Comparison of ENCODE assay signal across 29 mouse cellular contexts in the genomic region with DNA sequence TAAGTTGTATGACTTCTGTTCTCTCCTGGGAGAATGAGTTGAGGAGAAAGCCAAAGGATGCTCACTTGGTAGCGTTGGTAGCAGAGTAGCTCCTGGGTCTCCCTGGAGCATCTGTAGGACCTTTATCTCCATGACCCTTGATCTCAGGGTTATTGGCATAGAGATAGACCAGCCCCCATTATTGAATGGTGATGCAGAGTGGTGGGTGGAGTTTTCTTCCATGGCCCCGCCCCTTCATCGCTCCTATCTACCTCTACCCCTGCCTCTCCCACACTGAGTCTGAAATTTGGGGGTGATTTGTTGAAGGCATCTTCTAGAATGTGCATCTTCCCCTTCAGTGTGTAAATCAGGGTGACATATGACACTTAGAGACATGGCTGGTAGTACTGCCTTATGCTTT. TPM values are rescaled to one million over a fixed set of nuclear protein-coding genes. Genes with fewer than 3 reads are reported as not detected.
A peak's percentile ranks its signal among the peaks of the same experiment; 100 is the strongest.
DNase-seq lines count a peak whose midpoint lies in the region; ATAC-seq and TF ChIP-seq lines count a peak whose summit lies in the region.
"Had no signal": no experiment of that assay in that cellular context is flagged by ENCODE, and none has a peak within 500 bp of the region (broad histone marks: within the 10 kb centered on the region; RNA-seq: fewer than 3 reads in every experiment).

No protein-coding gene starts in this region.

- no peaks in the 10 kb centered on the region for H3K27me3 ChIP-seq in liver, adult 2 months (ENCODE audit: control insufficient read depth, insufficient read depth, low read length)
- H3K27me3 ChIP-seq in neural tube, embryonic 11.5 days (ENCODE audit: control insufficient read depth, insufficient read depth, low read length) = no peaks in the 10 kb centered on the region
- no peaks in the 10 kb centered on the region for H3K27me3 ChIP-seq in neural tube, embryonic 15.5 days (replicated peaks)
- H3K27me3 ChIP-seq: forebrain, embryonic 15.5 days; heart, embryonic 12.5 days; liver, embryonic 13.5 days had no signal

- no peaks in the 10 kb centered on the region for H3K9me3 ChIP-seq in neural tube, embryonic 11.5 days (ENCODE audit: control insufficient read depth, low read length)
- no peaks in the 10 kb centered on the region for H3K9me3 ChIP-seq in neural tube, embryonic 15.5 days (replicated peaks)
- H3K9me3 ChIP-seq: forebrain, embryonic 15.5 days; G1E; heart, embryonic 12.5 days; liver, embryonic 13.5 days had no signal

- no peak for TF ChIP-seq POLR2A in liver, adult 2 months (IDR thresholded peaks at IDR 0.05; ENCODE audit: extremely low read depth, insufficient read depth, low read length)

- H3K9ac ChIP-seq in liver, adult 2 months (ENCODE audit: low read depth, low read length) = no peak overlapping the region
- no peak overlapping the region for H3K9ac ChIP-seq in neural tube, embryonic 11.5 days (ENCODE audit: low read length)
- H3K9ac ChIP-seq in neural tube, embryonic 15.5 days (replicated peaks) = no peak overlapping the region
- H3K9ac ChIP-seq: forebrain, embryonic 15.5 days; heart, embryonic 12.5 days; liver, embryonic 13.5 days had no signal

- intact Hi-C loops in gastrocnemius, adult 2 months (cut with DNase I) = no loop called here

- H3K4me3 ChIP-seq in gastrocnemius, adult 2 months = no peak overlapping the region
- no peak overlapping the region for H3K4me3 ChIP-seq in liver, adult 2 months (ENCODE audit: insufficient read depth, low read depth, low read length)
- no peak overlapping the region for H3K4me3 ChIP-seq in neural tube, embryonic 11.5 days (ENCODE audit: low read depth, low read length)
- no peak overlapping the region for H3K4me3 ChIP-seq in neural tube, embryonic 15.5 days (replicated peaks)
- H3K4me3 ChIP-seq: forebrain, embryonic 15.5 days; heart, adult 2 months; heart, embryonic 12.5 days; liver, embryonic 13.5 days had no signal

- no peaks in the 10 kb centered on the region for H3K36me3 ChIP-seq in liver, adult 2 months (ENCODE audit: control insufficient read depth, insufficient read depth, low read length)
- H3K36me3 ChIP-seq in neural tube, embryonic 11.5 days (ENCODE audit: control insufficient read depth, insufficient read depth, low read length) = peaks cover 17% of the 10 kb centered on the region
- H3K36me3 ChIP-seq in neural tube, embryonic 15.5 days = peaks cover 70% of the 10 kb centered on the region

- no peak overlapping the region for H3K4me2 ChIP-seq in neural tube, embryonic 11.5 days (ENCODE audit: low read depth)
- no peak overlapping the region for H3K4me2 ChIP-seq in neural tube, embryonic 15.5 days
- H3K4me2 ChIP-seq: forebrain, embryonic 15.5 days; heart, embryonic 12.5 days; liver, embryonic 13.5 days had no signal

- WGBS in liver, adult 2 months = 39% methylated on average over 3 of the region's 3 CpGs
- WGBS in neural tube, embryonic 11.5 days = 87% methylated on average over 3 of the region's 3 CpGs
- WGBS in neural tube, embryonic 15.5 days = 86% methylated on average over 3 of the region's 3 CpGs

- no peaks in the 10 kb centered on the region for H3K4me1 ChIP-seq in liver, adult 2 months (ENCODE audit: control insufficient read depth, insufficient read depth, low read length)
- H3K4me1 ChIP-seq in neural tube, embryonic 11.5 days (ENCODE audit: control insufficient read depth, insufficient read depth, low read length) = peaks cover 16% of the 10 kb centered on the region
- H3K4me1 ChIP-seq in neural tube, embryonic 15.5 days = peaks cover 12% of the 10 kb centered on the region

- TF ChIP-seq CTCF in gastrocnemius, adult 2 months (IDR thresholded peaks at IDR 0.05) = no peak
- TF ChIP-seq CTCF in liver, adult 2 months (IDR thresholded peaks at IDR 0.05; ENCODE audit: low read depth, low read length) = no peak

- peak; percentile 1; the same call in 1 of the 2 replicates for ATAC-seq in neural tube, embryonic 11.5 days (ENCODE audit: insufficient read depth, low FRiP score, low TSS enrichment)
- no peak for ATAC-seq in neural tube, embryonic 15.5 days (ENCODE audit: low FRiP score)
- no peak for ATAC-seq in megakaryocyte progenitor cell, adult 5-6 weeks (replicated peaks; ENCODE audit: poor library complexity)
- ATAC-seq: forebrain, embryonic 15.5 days; intestine, postnatal 0 days had no signal

- H3K79me2 ChIP-seq in liver, adult 2 months (ENCODE audit: control insufficient read depth, insufficient read depth, low read length) = no peaks in the 10 kb centered on the region; the same call in 1 of the 2 replicates

- H3K27ac ChIP-seq in gastrocnemius, adult 2 months = peak overlapping the region; percentile 58; the same call in 1 of the 2 replicates
- H3K27ac ChIP-seq in liver, adult 2 months (replicated peaks; ENCODE audit: insufficient read depth, low read depth, low read length) = no peak overlapping the region
- H3K27ac ChIP-seq in neural tube, embryonic 11.5 days (ENCODE audit: low read depth, low read length) = no peak overlapping the region; the same call in 1 of the 2 replicates
- no peak overlapping the region for H3K27ac ChIP-seq in neural tube, embryonic 15.5 days (replicated peaks)
- H3K27ac ChIP-seq: forebrain, embryonic 15.5 days; heart, adult 2 months; liver, embryonic 13.5 days; macrophage; stomach, postnatal 0 days had no signal

- no peak for DNase-seq in gastrocnemius, adult 2 months
- no peak for DNase-seq in gastrocnemius, postnatal 4 days (ENCODE audit: low spot score in 2 of 2)
- peak; percentile 40 for DNase-seq in liver, adult 2 months (ENCODE audit: extremely low read depth, low read depth, low spot score)
- DNase-seq in liver = no peak
- DNase-seq in neural tube, embryonic 11.5 days (ENCODE audit: low spot score) = no peak
- DNase-seq: adrenal gland, postnatal 14 days; cerebellum, adult 11 months; cerebellum, adult 9-10 months; cerebellum, postnatal 36 days; gastrocnemius, postnatal 36 days; heart, adult 2 months; heart, postnatal 4 days; kidney, adult 9 months; kidney, postnatal 10 days; layer of hippocampus, postnatal 36 days; liver, embryonic 13.5 days; lung, adult 2 months; right cerebral cortex, adult 18-20 months; right cerebral cortex, postnatal 4 days; thymus, adult 18-20 months; thymus, postnatal 25 days had no signal

RNA-seq across cellular contexts. Expression of a gene that starts 9.8 kb away (rescaled TPM):
- over 10,000 TPM in 1 of 2 experiments, 1,000 to 10,000 TPM in 1; 9,742 to 11,894 TPM for total RNA-seq in gastrocnemius, adult 2 months (2021)
- total RNA-seq in gastrocnemius, postnatal 4 days (2021) = 1,000 to 10,000 TPM; 5,945 to 6,079 TPM
- 1,072 and 1,474 TPM in 2 replicates for total RNA-seq in liver, adult 2 months (2014; rRNA removed)
- 2,601 and 2,951 TPM in 2 replicates for polyA plus RNA-seq in liver, adult 2 months (2012; rRNA removed)
- polyA plus RNA-seq in neural tube, embryonic 11.5 days (2014; fragmentation: Nextera tagmentation; extraction: Ambion mirVana) = 2,338 and 2,354 TPM in 2 replicates
- polyA plus RNA-seq in neural tube, embryonic 15.5 days (2015; fragmentation: Nextera tagmentation; extraction: Ambion mirVana) = 1,563 and 1,690 TPM in 2 replicates
- total RNA-seq in megakaryocyte progenitor cell, adult 5-6 weeks (2015) = 3,979 and 4,068 TPM in 2 replicates
- total RNA-seq in megakaryocyte progenitor cell, adult 5-6 weeks (2017) = 1,418 and 1,569 TPM in 2 replicates

RNA-seq across cellular contexts. Expression of a gene that starts 11.4 kb away (rescaled TPM):
- total RNA-seq in gastrocnemius, adult 2 months (2021) = 1 to 10 TPM; 7.8 to 9.4 TPM
- total RNA-seq in gastrocnemius, postnatal 4 days (2021) = 100 to 1,000 TPM in 1 of 2 experiments, 10 to 100 TPM in 1; 90.6 to 108 TPM
- 2.5 and 2.6 TPM in 2 replicates for total RNA-seq in liver, adult 2 months (2014; rRNA removed)
- 7.5 and 9.9 TPM in 2 replicates for polyA plus RNA-seq in liver, adult 2 months (2012; rRNA removed)
- 13.8 and 16.5 TPM in 2 replicates for polyA plus RNA-seq in neural tube, embryonic 11.5 days (2014; fragmentation: Nextera tagmentation; extraction: Ambion mirVana)
- 20.1 and 24.6 TPM in 2 replicates for polyA plus RNA-seq in neural tube, embryonic 15.5 days (2015; fragmentation: Nextera tagmentation; extraction: Ambion mirVana)
- 14.3 and 18.1 TPM in 2 replicates for total RNA-seq in megakaryocyte progenitor cell, adult 5-6 weeks (2015)
- total RNA-seq in megakaryocyte progenitor cell, adult 5-6 weeks (2017) = 14.2 and 15.7 TPM in 2 replicates

RNA-seq across cellular contexts. Expression of a gene that starts 24.8 kb away (rescaled TPM):
- 10 to 100 TPM; 17.9 to 18.1 TPM for total RNA-seq in gastrocnemius, adult 2 months (2021)
- 10 to 100 TPM; 26.7 to 28.5 TPM for total RNA-seq in gastrocnemius, postnatal 4 days (2021)
- 8.2 and 9.7 TPM in 2 replicates for total RNA-seq in liver, adult 2 months (2014; rRNA removed)
- 7.7 and 11.0 TPM in 2 replicates for polyA plus RNA-seq in liver, adult 2 months (2012; rRNA removed)
- polyA plus RNA-seq in neural tube, embryonic 11.5 days (2014; fragmentation: Nextera tagmentation; extraction: Ambion mirVana) = 62.7 and 63.4 TPM in 2 replicates
- polyA plus RNA-seq in neural tube, embryonic 15.5 days (2015; fragmentation: Nextera tagmentation; extraction: Ambion mirVana) = 47.8 and 58.0 TPM in 2 replicates
- total RNA-seq in megakaryocyte progenitor cell, adult 5-6 weeks (2015) = 42.8 and 43.7 TPM in 2 replicates
- 82.3 and 83.8 TPM in 2 replicates for total RNA-seq in megakaryocyte progenitor cell, adult 5-6 weeks (2017)

RNA-seq across cellular contexts. Expression of a gene that starts 35.0 kb away (rescaled TPM):
- 1 to 10 TPM; 6.5 to 9.8 TPM for total RNA-seq in gastrocnemius, adult 2 months (2021)
- 10 to 100 TPM; 66.1 to 68.8 TPM for total RNA-seq in gastrocnemius, postnatal 4 days (2021)
- total RNA-seq in liver, adult 2 months (2014; rRNA removed) = 2.4 and 4.6 TPM in 2 replicates
- polyA plus RNA-seq in liver, adult 2 months (2012; rRNA removed) = 3.5 and 5.3 TPM in 2 replicates
- polyA plus RNA-seq in neural tube, embryonic 11.5 days (2014; fragmentation: Nextera tagmentation; extraction: Ambion mirVana) = 137 and 139 TPM in 2 replicates
- 38.2 and 56.6 TPM in 2 replicates for polyA plus RNA-seq in neural tube, embryonic 15.5 days (2015; fragmentation: Nextera tagmentation; extraction: Ambion mirVana)
- total RNA-seq in megakaryocyte progenitor cell, adult 5-6 weeks (2015) = 205 and 228 TPM in 2 replicates
- 207 and 256 TPM in 2 replicates for total RNA-seq in megakaryocyte progenitor cell, adult 5-6 weeks (2017)

RNA-seq across cellular contexts. Expression of a gene that starts 35.1 kb away (rescaled TPM):
- 100 to 1,000 TPM; 214 to 262 TPM for total RNA-seq in gastrocnemius, adult 2 months (2021)
- total RNA-seq in gastrocnemius, postnatal 4 days (2021) = 100 to 1,000 TPM; 206 to 218 TPM
- 43.0 and 44.0 TPM in 2 replicates for total RNA-seq in liver, adult 2 months (2014; rRNA removed)
- polyA plus RNA-seq in liver, adult 2 months (2012; rRNA removed) = 69.8 and 72.4 TPM in 2 replicates
- polyA plus RNA-seq in neural tube, embryonic 11.5 days (2014; fragmentation: Nextera tagmentation; extraction: Ambion mirVana) = 178 and 192 TPM in 2 replicates
- polyA plus RNA-seq in neural tube, embryonic 15.5 days (2015; fragmentation: Nextera tagmentation; extraction: Ambion mirVana) = 156 and 167 TPM in 2 replicates
- total RNA-seq in megakaryocyte progenitor cell, adult 5-6 weeks (2015) = 144 and 171 TPM in 2 replicates
- total RNA-seq in megakaryocyte progenitor cell, adult 5-6 weeks (2017) = 128 and 156 TPM in 2 replicates

Comparison
In these comparisons a context has a peak if more than half of its experiments do, and no peak if none do; other contexts are left out.
1. RNA of a gene that starts 11.4 kb away (total RNA-seq): 90.6 to 108 TPM in gastrocnemius, postnatal 4 days; 14.2 to 18.1 TPM in megakaryocyte progenitor cell, adult 5-6 weeks, 7.8 to 9.4 TPM in gastrocnemius, adult 2 months and 2.5 to 2.6 TPM in liver, adult 2 months; every median in the first group is over 4 times any median in the second.